Mouse (Mus musculus): ENCODE results near the gene Aak1. TPM values are rescaled to one million over a fixed set of nuclear protein-coding genes. Genes with fewer than 3 reads are reported as not detected.
"Not testable (repeated sequence)": the region's sequence is repeated elsewhere in the genome, so short reads cannot be mapped to it uniquely, and the experiment has no call there.

Gene Aak1
- polyA plus RNA-seq, 1 experiment from 2014 or later, result 21.8 TPM

- 0 out of 2 replicates have a peak, but pooled peaks have one; percentile 14 for ATAC-seq (replicated peaks; ENCODE audit: extremely low read depth, insufficient read depth, low FRiP score)
- Histone ChIP-seq H3K4me3 (ENCODE audit: low read length) (peak overlapping the region; percentile 100), H3K9ac (ENCODE audit: low read length) (peak overlapping the region; percentile 99), H3K4me1 (ENCODE audit: control insufficient read depth, insufficient read depth, low read length) (peaks cover 16% of the 10 kb centered on the region), H3K27me3 (ENCODE audit: control insufficient read depth, insufficient read depth, low read length) (no peaks in the 10 kb centered on the region), H3K27ac (ENCODE audit: low read length) (peak overlapping the region; percentile 100), H3K36me3 (ENCODE audit: control insufficient read depth, insufficient read depth) (no peaks in the 10 kb centered on the region), H3K9me3 (replicated peaks; ENCODE audit: control insufficient read depth, low read length) (no peaks in the 10 kb centered on the region), H3K4me2 (ENCODE audit: low read depth, low read length) (peak overlapping the region; percentile 63)
- under 1% methylated on average over 11 of the region's 11 CpGs for WGBS
These were observed 192.7 kb downstream of the Aak1 start for GRCm38 (mm10) chr6:87042004-87042336.

DNA sequence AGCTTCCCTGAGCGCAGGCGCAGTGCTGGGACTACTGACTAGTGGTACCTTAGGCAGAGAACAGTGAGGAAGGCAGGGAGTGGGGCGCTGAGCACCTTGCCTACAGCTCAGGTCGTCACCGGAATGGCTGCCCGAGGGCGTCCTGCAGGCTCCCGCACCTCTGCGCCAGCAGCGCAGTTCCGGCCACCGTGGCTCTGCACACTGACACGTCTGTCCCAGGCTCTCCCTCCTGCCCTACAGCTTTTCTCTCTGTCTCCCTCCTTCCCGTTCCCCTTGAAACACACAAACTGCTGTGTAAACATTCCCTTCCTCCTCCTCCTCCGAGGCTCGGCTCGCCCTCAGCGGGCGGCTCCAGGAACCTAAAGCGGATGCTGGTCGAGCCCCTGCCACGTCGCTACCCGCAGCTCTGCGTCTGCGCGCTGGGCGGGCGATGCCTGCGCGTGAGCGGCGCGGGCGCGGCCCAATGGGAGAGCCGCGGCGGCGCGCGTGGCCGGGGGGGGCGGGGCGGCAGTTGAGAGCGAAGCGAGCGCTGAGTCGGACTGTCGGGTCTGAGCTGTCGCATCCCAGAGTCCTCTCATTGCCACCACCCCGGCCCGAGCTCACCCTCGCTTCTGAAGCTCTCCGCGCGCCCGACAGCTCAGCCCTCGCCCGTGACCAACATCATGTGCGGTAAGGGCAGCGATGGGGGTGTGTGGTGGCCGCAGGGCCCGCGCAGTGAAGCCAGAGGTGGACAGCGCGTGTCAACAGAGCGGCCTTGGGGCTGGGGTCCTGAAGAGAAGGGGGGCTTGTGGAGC, 193.2 kb downstream of the Aak1 start, which contains the start of gene Gfpt1:
Gfpt1 (plus strand) TSS at position 510 of the 794 bp plus-strand sequence.
- Histone ChIP-seq H3K36me3 (ENCODE audit: control insufficient read depth, insufficient read depth) (no peaks in the 10 kb centered on the region), H3K4me2 (ENCODE audit: low read depth, low read length) (peak within 1 kb of the TSS; percentile 63), H3K9me3 (replicated peaks; ENCODE audit: control insufficient read depth, low read length) (no peaks in the 10 kb centered on the region), H3K4me3 (ENCODE audit: low read length) (peak within 1 kb of the TSS; percentile 100), H3K27me3 (ENCODE audit: control insufficient read depth, insufficient read depth, low read length) (no peaks in the 10 kb centered on the region), H3K9ac (ENCODE audit: low read length) (peak within 1 kb of the TSS; percentile 99), H3K4me1 (ENCODE audit: control insufficient read depth, insufficient read depth, low read length) (peaks cover 16% of the 10 kb centered on the region), H3K27ac (ENCODE audit: low read length) (peak within 1 kb of the TSS; percentile 100)
- WGBS, result under 1% methylated on average over 63 of the region's 68 CpGs
- peak; percentile 98 for ATAC-seq (replicated peaks; ENCODE audit: extremely low read depth, insufficient read depth, low FRiP score)

GRCm38 (mm10) chr6:87043131-87043516, 193.8 kb downstream of the Aak1 start:
- 2% methylated on average over 9 of the region's 9 CpGs for WGBS
- Histone ChIP-seq H3K27me3 (ENCODE audit: control insufficient read depth, insufficient read depth, low read length) (no peaks in the 10 kb centered on the region), H3K27ac (ENCODE audit: low read length) (peak overlapping the region; percentile 83), H3K4me3 (ENCODE audit: low read length) (peak overlapping the region; percentile 100), H3K9ac (ENCODE audit: low read length) (peak overlapping the region; percentile 99), H3K4me2 (ENCODE audit: low read depth, low read length) (peak overlapping the region; percentile 63), H3K4me1 (ENCODE audit: control insufficient read depth, insufficient read depth, low read length) (peaks cover 16% of the 10 kb centered on the region), H3K36me3 (ENCODE audit: control insufficient read depth, insufficient read depth) (no peaks in the 10 kb centered on the region; the same call in 1 of the 2 replicates), H3K9me3 (replicated peaks; ENCODE audit: control insufficient read depth, low read length) (no peaks in the 10 kb centered on the region)
- 0 out of 2 replicates have a peak, but pooled peaks have one; percentile 4 for ATAC-seq (replicated peaks; ENCODE audit: extremely low read depth, insufficient read depth, low FRiP score)

DNA sequence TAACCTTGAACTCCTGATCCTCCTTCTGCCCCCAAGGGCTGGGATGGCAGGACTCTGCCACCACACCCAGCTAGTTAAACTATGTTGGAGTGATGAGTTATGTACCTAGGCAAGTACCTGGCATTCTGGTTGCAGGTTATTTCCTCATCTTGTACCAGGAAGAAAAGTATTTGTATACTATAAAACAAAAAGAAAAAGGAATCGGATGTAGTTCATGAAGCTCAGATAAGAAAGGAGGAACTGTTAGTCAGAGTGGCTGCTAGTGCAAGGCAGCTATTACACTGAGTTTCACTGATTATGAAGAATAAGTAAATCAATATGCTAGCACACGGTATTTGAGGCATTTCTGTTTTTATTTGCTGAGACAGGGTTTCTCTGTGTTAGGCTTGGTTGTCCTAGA, 195.6 kb downstream of the Aak1 start:
- Histone ChIP-seq H3K27ac (ENCODE audit: low read length) (no peak overlapping the region), H3K4me2 (ENCODE audit: low read depth, low read length) (no peak overlapping the region), H3K4me3 (ENCODE audit: low read length) (no peak overlapping the region), H3K4me1 (ENCODE audit: control insufficient read depth, insufficient read depth, low read length) (peaks cover 16% of the 10 kb centered on the region), H3K27me3 (ENCODE audit: control insufficient read depth, insufficient read depth, low read length) (no peaks in the 10 kb centered on the region), H3K9ac (ENCODE audit: low read length) (no peak overlapping the region), H3K9me3 (replicated peaks; ENCODE audit: control insufficient read depth, low read length) (no peaks in the 10 kb centered on the region), H3K36me3 (ENCODE audit: control insufficient read depth, insufficient read depth) (no peaks in the 10 kb centered on the region; the same call in 1 of the 2 replicates)
- WGBS, result 79% methylated on average over 2 of the region's 2 CpGs
- ATAC-seq (replicated peaks; ENCODE audit: extremely low read depth, insufficient read depth, low FRiP score), result no peak

GRCm38 (mm10) chr6:87045507-87045906, 196.2 kb downstream of the Aak1 start:
- Histone ChIP-seq H3K4me2 (ENCODE audit: low read depth, low read length) (no peak overlapping the region), H3K36me3 (ENCODE audit: control insufficient read depth, insufficient read depth) (no peaks in the 10 kb centered on the region; the same call in 1 of the 2 replicates), H3K9ac (ENCODE audit: low read length) (no peak overlapping the region), H3K4me3 (ENCODE audit: low read length) (no peak overlapping the region), H3K4me1 (ENCODE audit: control insufficient read depth, insufficient read depth, low read length) (peaks cover 16% of the 10 kb centered on the region), H3K27ac (ENCODE audit: low read length) (no peak overlapping the region), H3K9me3 (replicated peaks; ENCODE audit: control insufficient read depth, low read length) (no peaks in the 10 kb centered on the region), H3K27me3 (ENCODE audit: control insufficient read depth, insufficient read depth, low read length) (no peaks in the 10 kb centered on the region)
- no peak for ATAC-seq (replicated peaks; ENCODE audit: extremely low read depth, insufficient read depth, low FRiP score)
- 80% methylated on average over 3 of the region's 3 CpGs for WGBS

DNA sequence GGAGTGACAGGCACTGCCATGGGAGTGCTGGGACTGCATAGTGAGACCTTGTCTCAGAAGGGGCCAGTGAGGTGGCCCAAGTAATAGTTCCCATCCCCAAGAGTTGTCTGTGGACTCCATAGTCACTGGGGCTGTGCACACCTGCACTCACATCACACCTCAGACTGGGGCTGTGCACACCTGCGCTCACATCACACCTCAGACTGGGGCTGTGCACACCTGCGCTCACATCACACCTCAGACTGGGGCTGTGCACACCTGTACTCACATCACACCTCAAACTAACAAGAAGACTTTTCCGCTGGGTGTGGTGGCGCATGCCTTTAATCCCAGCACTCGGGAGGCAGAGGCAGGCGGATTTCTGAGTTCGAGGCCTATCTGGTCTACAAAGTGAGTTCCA, 199.4 kb downstream of the Aak1 start:
- H3K27ac ChIP-seq (ENCODE audit: low read length); H3K27me3 ChIP-seq (ENCODE audit: control insufficient read depth, insufficient read depth, low read length); H3K4me2 ChIP-seq (ENCODE audit: low read depth, low read length); ATAC-seq (replicated peaks; ENCODE audit: extremely low read depth, insufficient read depth, low FRiP score); H3K4me3 ChIP-seq (ENCODE audit: low read length); H3K4me1 ChIP-seq (ENCODE audit: control insufficient read depth, insufficient read depth, low read length); H3K9ac ChIP-seq (ENCODE audit: low read length); H3K9me3 ChIP-seq (replicated peaks; ENCODE audit: control insufficient read depth, low read length): not testable (repeated sequence)
- 95% methylated on average over 7 of the region's 7 CpGs for WGBS
- peaks cover 19% of the 10 kb centered on the region for H3K36me3 ChIP-seq (ENCODE audit: control insufficient read depth, insufficient read depth)

GRCm38 (mm10) chr6:87051886-87052425, 202.6 kb downstream of the Aak1 start:
- Histone ChIP-seq H3K4me2 (ENCODE audit: low read depth, low read length) (no peak overlapping the region), H3K4me3 (ENCODE audit: low read length) (no peak overlapping the region), H3K9me3 (replicated peaks; ENCODE audit: control insufficient read depth, low read length) (no peaks in the 10 kb centered on the region), H3K27me3 (ENCODE audit: control insufficient read depth, insufficient read depth, low read length) (no peaks in the 10 kb centered on the region), H3K9ac (ENCODE audit: low read length) (no peak overlapping the region), H3K4me1 (ENCODE audit: control insufficient read depth, insufficient read depth, low read length) (no peaks in the 10 kb centered on the region), H3K36me3 (ENCODE audit: control insufficient read depth, insufficient read depth) (peaks cover 38% of the 10 kb centered on the region), H3K27ac (ENCODE audit: low read length) (no peak overlapping the region)
- WGBS, result 87% methylated on average over 10 of the region's 10 CpGs
- no peak for ATAC-seq (replicated peaks; ENCODE audit: extremely low read depth, insufficient read depth, low FRiP score)

Other genes starting within 250 kb of the Aak1 start
- 0.64 and 0.86 TPM in 2 replicates for gene Asprv1, start 221.4 kb upstream of the Aak1 start, polyA plus RNA-seq (2015; fragmentation: Nextera tagmentation; extraction: Ambion mirVana)
- gene Mxd1, start 180.4 kb upstream of the Aak1 start, polyA plus RNA-seq (2015; fragmentation: Nextera tagmentation; extraction: Ambion mirVana), result 8.8 and 9.4 TPM in 2 replicates
- 61.1 and 81.8 TPM in 2 replicates for gene Snrnp27, start 165.0 kb upstream of the Aak1 start, polyA plus RNA-seq (2015; fragmentation: Nextera tagmentation; extraction: Ambion mirVana)
- gene Gmcl1, start 116.1 kb upstream of the Aak1 start, polyA plus RNA-seq (2015; fragmentation: Nextera tagmentation; extraction: Ambion mirVana), result 14.8 and 17.3 TPM in 2 replicates
- 32.7 and 35.0 TPM in 2 replicates for gene Anxa4, start 55.9 kb upstream of the Aak1 start, polyA plus RNA-seq (2015; fragmentation: Nextera tagmentation; extraction: Ambion mirVana)
- 97.3 and 98.5 TPM in 2 replicates for gene Nfu1, start 159.7 kb downstream of the Aak1 start, polyA plus RNA-seq (2015; fragmentation: Nextera tagmentation; extraction: Ambion mirVana)
- gene Gfpt1, start 193.3 kb downstream of the Aak1 start, polyA plus RNA-seq (2015; fragmentation: Nextera tagmentation; extraction: Ambion mirVana), result 8.3 and 10.2 TPM in 2 replicates